Mouse (Mus musculus) heart, postnatal 14 days (tissue): ENCODE results near the gene Zfp324. TPM values are rescaled to one million over a fixed set of nuclear protein-coding genes. Genes with fewer than 3 reads are reported as not detected.
"Not testable (repeated sequence)": the region's sequence is repeated elsewhere in the genome, so short reads cannot be mapped to it uniquely, and the experiment has no call there.

Experiments
- DNase-seq, 2 experiments: peaks; one replicate each; pipeline ENCODE4 v3.0.0; 2021 to 2022
- intact Hi-C: fragments of 180-260 bp; cut with DNase I; formaldehyde crosslinking; loops from one replicate; pipeline ENCODE4 v1.15.1; 2025
- long read RNA-seq, 2 experiments: library from polyadenylated mRNA; stranded (forward); transcript quantifications; one replicate each; pipeline ENCODE4 v2.0.0; 2021
- total RNA-seq, 2 experiments: library from RNA; stranded (reverse); gene quantifications; 2 replicates each; pipeline ENCODE4 v1.2.3; 2021

Gene Zfp324
- total RNA-seq: 1 to 10 TPM; 4.1 to 4.5 TPM
- long read RNA-seq, experiment 1, full-length matches to known transcripts: 3 of 4 reads
- long read RNA-seq, experiment 1, partial matches to known transcripts: 0 of 4 reads
- long read RNA-seq, experiment 1, other reads (novel, unspliced or antisense): 1 of 4 reads
- long read RNA-seq, experiment 2, full-length matches to known transcripts: 4 of 4 reads
- long read RNA-seq, experiment 2, partial matches to known transcripts: 0 of 4 reads
- long read RNA-seq, experiment 2, other reads (novel, unspliced or antisense): 0 of 4 reads

- DNase-seq: peak; percentile 88 to 89
- intact Hi-C loops: loop anchor here (2.0 kb wide), 1 partner anchor 15 kb away; no protein-coding TSS in a partner anchor
These were observed at the start of gene Zfp324 for GRCm38 (mm10) chr7:12965678-12966091. Gene Zfp324, plus strand, starts transcription at chr7:12965838.

GRCm38 (mm10) chr7:12920495-12920894 is 45.1 kb upstream of the Zfp324 start:
- not testable (repeated sequence) for DNase-seq
- intact Hi-C loops: loop anchor here (5.0 kb wide), 1 partner anchor 42 kb away; no protein-coding TSS in a partner anchor

- intact Hi-C loops: loop anchor here (5.0 kb wide), 1 partner anchor 41 kb away; no protein-coding TSS in a partner anchor
- no peak for DNase-seq
These were observed 44.3 kb upstream of the Zfp324 start for GRCm38 (mm10) chr7:12921318-12921704.

DNA sequence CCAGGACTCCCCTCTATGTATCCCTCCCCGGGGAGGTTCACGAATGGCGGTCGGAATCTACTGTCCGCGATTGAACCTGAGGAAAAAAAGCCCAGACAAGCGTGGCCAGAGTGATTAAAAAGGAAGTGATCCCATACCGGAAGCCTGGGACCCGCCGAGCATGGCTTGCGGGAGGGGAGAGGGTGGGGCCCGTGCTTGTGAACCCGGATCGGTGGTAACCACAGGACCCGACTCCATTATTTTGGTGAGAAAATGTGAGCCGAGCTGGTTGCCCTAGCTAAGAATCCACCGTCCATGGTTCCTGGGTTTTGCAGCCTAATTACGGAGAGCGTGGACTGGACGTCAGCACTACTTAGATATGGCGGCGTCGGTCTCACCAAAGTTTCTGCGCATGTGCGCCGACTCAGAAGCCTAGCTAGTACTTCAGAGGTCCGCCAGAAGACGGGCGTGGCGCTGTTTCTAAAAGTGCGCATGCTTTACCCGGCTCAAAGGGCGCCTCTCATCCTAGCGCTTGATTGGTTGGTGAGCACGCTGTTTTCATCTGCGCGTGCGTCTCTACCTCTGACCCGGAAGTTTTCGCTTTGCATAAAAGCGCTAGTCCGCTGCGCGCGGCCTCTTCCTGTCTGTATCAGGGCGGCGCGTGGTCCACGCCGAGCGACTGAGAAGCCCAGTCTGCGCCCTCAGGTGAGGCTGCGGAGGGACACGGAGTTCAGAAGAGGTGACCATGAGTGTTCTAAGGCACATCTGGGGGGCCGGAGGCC is 43.8 kb upstream of the Zfp324 start, which contains the start of gene Rps5:
TSS of gene Rps5 (plus strand) at position 586 of the 761 bp plus-strand sequence.
- intact Hi-C loops: loop anchor here (2.0 to 5.0 kb wide), 2 partner anchors 27 to 40 kb away; no protein-coding TSS in a partner anchor
- DNase-seq: peak; percentile 97 to 98

GRCm38 (mm10) chr7:12922729-12923128 is 42.9 kb upstream of the Zfp324 start:
- intact Hi-C loops: loop anchor here (2.0 to 5.0 kb wide), 2 partner anchors 26 to 40 kb away; no protein-coding TSS in a partner anchor
- DNase-seq: no peak

DNA sequence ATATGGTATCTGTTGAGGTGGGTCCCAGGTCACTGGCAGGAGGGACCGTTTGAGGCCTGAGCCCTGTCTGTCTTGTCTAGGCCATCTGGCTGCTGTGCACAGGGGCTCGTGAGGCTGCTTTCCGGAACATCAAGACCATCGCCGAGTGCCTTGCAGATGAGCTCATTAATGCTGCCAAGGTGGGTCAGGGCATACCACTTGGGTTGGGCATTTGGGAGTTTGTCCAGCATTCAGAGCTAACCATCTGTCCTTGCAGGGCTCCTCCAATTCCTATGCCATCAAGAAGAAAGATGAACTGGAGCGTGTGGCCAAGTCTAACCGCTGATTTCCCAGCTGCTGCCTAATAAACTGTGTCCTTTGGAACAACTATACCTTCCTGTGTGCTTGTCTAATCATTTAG is 39.3 kb upstream of the Zfp324 start:
- no peak for DNase-seq
- intact Hi-C loops: no loop called here

GRCm38 (mm10) chr7:12927191-12927680 is 38.4 kb upstream of the Zfp324 start, which contains the start of gene Rnf225:
Gene Rnf225, plus strand, starts transcription at chr7:12927416.
- peak in 1 of 2 experiments; percentile 18 for DNase-seq
- intact Hi-C loops: no loop called here

- DNase-seq: peak; percentile 18 to 23
- intact Hi-C loops: no loop called here
These were observed 37.7 kb upstream of the Zfp324 start for GRCm38 (mm10) chr7:12927693-12928589.

DNA sequence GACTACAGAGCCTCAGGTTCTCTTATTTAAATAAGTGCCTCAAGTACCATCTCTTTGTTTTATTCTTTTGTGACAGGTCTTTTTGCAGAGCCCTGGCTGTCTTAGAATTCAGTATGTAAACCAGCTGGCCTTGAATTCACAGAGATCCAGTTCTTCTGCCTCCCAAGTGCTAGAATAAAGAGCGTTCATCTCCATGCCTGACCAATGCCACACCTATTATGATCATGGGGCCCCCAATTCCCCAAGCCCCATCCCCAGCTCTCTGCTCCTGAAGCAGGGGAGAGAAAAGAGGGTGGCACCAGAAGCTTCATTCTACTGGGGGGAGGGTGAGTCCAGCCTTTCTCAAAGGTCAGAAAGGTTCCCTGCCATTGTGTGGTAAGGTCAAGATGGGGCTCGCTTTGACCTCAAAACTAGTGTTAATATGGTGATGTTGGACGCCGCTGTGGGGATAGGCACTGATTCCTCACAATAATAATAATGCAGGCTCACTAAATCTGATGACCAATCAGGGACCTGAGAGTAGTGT is 32.0 kb upstream of the Zfp324 start:
- intact Hi-C loops: no loop called here
- DNase-seq: no peak

GRCm38 (mm10) chr7:12934808-12935207 is 30.8 kb upstream of the Zfp324 start:
- intact Hi-C loops: no loop called here
- DNase-seq: no peak

DNA sequence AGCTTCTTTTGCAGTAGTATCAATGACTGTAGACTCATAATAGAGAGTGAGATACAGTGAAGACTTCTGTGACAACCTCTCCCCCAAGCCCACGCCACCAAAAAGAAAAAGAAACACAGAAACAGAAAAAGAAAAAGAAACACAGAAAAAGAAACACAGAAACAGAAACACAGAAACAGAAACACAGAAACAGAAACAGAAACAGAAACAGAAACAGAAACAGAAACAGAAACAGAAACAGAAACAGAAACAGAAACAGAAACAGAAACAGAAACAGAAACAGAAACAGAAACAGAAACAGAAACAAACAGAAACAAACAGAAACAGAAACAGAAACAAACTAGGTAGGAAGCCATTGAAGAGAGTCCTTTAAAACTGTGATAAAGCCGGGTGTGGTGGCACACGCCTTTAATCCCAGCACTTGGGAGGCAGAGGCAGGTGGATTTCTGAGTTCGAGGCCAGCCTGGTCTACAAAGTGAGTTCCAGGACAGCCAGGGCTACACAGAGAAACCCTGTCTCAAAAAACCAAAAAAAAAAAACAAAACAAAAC is 28.3 kb upstream of the Zfp324 start:
- intact Hi-C loops, DNase-seq: not testable (repeated sequence)

GRCm38 (mm10) chr7:12940599-12940998 is 25.0 kb upstream of the Zfp324 start:
- no peak for DNase-seq
- intact Hi-C loops: no loop called here

DNA sequence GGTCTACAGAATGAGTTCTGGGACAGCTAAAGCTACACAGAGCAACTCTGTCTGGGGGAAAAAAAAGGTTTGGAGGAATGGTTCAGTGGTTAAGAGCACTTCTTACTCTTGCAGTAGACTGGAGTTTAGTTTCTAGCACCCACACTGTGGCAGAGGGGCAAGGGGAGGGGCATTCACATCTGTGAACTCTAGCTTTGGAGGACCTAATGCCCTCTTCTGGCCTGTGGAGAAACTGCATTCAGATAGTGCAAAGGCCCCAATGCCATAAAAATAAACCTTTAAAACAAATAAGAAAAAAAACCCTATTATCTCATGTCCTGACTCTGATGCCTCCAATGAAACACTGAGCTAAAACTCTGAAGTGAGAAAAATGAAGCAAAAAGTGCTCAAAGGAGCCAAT is 22.1 kb upstream of the Zfp324 start:
- intact Hi-C loops: no loop called here
- DNase-seq: no peak

GRCm38 (mm10) chr7:12949032-12949871 is 16.4 kb upstream of the Zfp324 start:
- intact Hi-C loops: loop anchor here (2.0 kb wide), 1 partner anchor 26 kb away; the partner anchor contains the start of gene Rps5
- peak; percentile 81 to 88 for DNase-seq

GRCm38 (mm10) chr7:12949872-12950229 is 15.8 kb upstream of the Zfp324 start:
- no peak for DNase-seq
- intact Hi-C loops: loop anchor here (2.0 kb wide), 2 partner anchors 17 to 27 kb away; partner anchors contain the start of gene Rps5

GRCm38 (mm10) chr7:12954896-12955295 is 10.7 kb upstream of the Zfp324 start:
- intact Hi-C loops: no loop called here
- DNase-seq: no peak

DNA sequence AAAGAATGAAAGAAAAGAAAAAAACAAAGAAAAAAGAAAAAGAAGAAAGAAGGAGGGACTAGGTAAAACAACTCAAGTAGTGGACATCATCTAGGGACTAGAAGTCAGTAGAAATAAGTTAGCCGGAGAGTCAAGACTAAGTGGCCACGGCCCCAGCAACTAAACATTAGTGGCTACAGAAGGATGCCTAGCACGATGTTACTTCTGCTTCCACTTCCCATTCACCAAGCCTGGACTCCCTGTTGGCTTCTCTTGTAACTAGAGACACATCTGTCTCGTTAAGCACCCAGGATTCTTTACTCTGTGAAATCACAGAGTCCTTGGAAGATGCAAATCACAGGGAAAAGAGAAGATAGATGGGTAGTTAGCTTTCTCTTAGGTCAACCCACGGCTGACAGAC is 8.1 kb upstream of the Zfp324 start:
- no peak for DNase-seq
- intact Hi-C loops: no loop called here

- no peak for DNase-seq
- intact Hi-C loops: no loop called here
These were observed 6.7 kb upstream of the Zfp324 start for GRCm38 (mm10) chr7:12958948-12959347.
